Mouse (Mus musculus): ENCODE data around the gene Cyb561. TPM values are rescaled to one million over a fixed set of nuclear protein-coding genes. Genes with fewer than 3 reads are reported as not detected.

The Cyb561 gene
- polyA plus RNA-seq, 1 experiment from 2014 or later = 41.2 TPM

GRCm38 (mm10) chr11:105911592-105912375, 41.4 kb downstream of the Cyb561 start:
- H3K9me3 ChIP-seq = no peaks in the 10 kb centered on the region
- H3K4me3 ChIP-seq (replicated peaks) = no peak overlapping the region
- H3K4me1 ChIP-seq = no peaks in the 10 kb centered on the region
- no peak overlapping the region for H3K9ac ChIP-seq
- WGBS = 33% methylated on average over 4 of the region's 4 CpGs
- no peak overlapping the region for H3K27ac ChIP-seq
- ATAC-seq (ENCODE audit: insufficient read depth, low FRiP score, low read depth) = no peak
- 0 out of 2 replicates have a peak, but pooled peaks cover 4% of the 10 kb centered on the region for H3K36me3 ChIP-seq
- no peaks in the 10 kb centered on the region for H3K27me3 ChIP-seq (replicated peaks)
- no peak overlapping the region for H3K4me2 ChIP-seq

- ATAC-seq (ENCODE audit: insufficient read depth, low FRiP score, low read depth) = no peak
- Histone ChIP-seq H3K9me3 (no peaks in the 10 kb centered on the region), H3K4me2 (no peak overlapping the region), H3K27ac (no peak overlapping the region), H3K27me3 (replicated peaks) (no peaks in the 10 kb centered on the region), H3K36me3 (0 out of 2 replicates have a peak, but pooled peaks cover 4% of the 10 kb centered on the region), H3K9ac (no peak overlapping the region), H3K4me3 (replicated peaks) (no peak overlapping the region), H3K4me1 (no peaks in the 10 kb centered on the region)
Measured at GRCm38 (mm10) chr11:105911149-105911548, 42.0 kb downstream of the Cyb561 start.

- Histone ChIP-seq H3K4me2 (no peak overlapping the region), H3K27ac (no peak overlapping the region), H3K4me1 (no peaks in the 10 kb centered on the region), H3K9me3 (no peaks in the 10 kb centered on the region), H3K36me3 (0 out of 2 replicates have a peak, but pooled peaks cover 4% of the 10 kb centered on the region), H3K9ac (no peak overlapping the region), H3K27me3 (replicated peaks) (no peaks in the 10 kb centered on the region), H3K4me3 (replicated peaks) (no peak overlapping the region)
- ATAC-seq (ENCODE audit: insufficient read depth, low FRiP score, low read depth) = no peak
- 68% methylated on average over 2 of the region's 2 CpGs for WGBS
Measured at GRCm38 (mm10) chr11:105909617-105910016, 43.5 kb downstream of the Cyb561 start.

- Histone ChIP-seq H3K9ac (no peak overlapping the region), H3K4me1 (no peaks in the 10 kb centered on the region), H3K27me3 (replicated peaks) (no peaks in the 10 kb centered on the region), H3K9me3 (no peaks in the 10 kb centered on the region), H3K4me3 (replicated peaks) (no peak overlapping the region), H3K27ac (no peak overlapping the region), H3K4me2 (no peak overlapping the region), H3K36me3 (0 out of 2 replicates have a peak, but pooled peaks cover 4% of the 10 kb centered on the region)
- WGBS = 87% methylated on average over 8 of the region's 8 CpGs
- ATAC-seq (ENCODE audit: insufficient read depth, low FRiP score, low read depth) = no peak
Measured at GRCm38 (mm10) chr11:105908926-105909325, 44.2 kb downstream of the Cyb561 start.

GRCm38 (mm10) chr11:105907381-105907780, 45.8 kb downstream of the Cyb561 start:
- Histone ChIP-seq H3K4me2 (no peak overlapping the region), H3K9ac (no peak overlapping the region), H3K27ac (no peak overlapping the region), H3K36me3 (no peaks in the 10 kb centered on the region), H3K4me1 (no peaks in the 10 kb centered on the region), H3K4me3 (replicated peaks) (no peak overlapping the region), H3K27me3 (replicated peaks) (no peaks in the 10 kb centered on the region), H3K9me3 (no peaks in the 10 kb centered on the region)
- 91% methylated on average over 1 of the region's 1 CpGs for WGBS
- ATAC-seq (ENCODE audit: insufficient read depth, low FRiP score, low read depth) = no peak

- Histone ChIP-seq H3K27me3 (replicated peaks) (no peaks in the 10 kb centered on the region), H3K9ac (no peak overlapping the region), H3K27ac (peak overlapping the region; percentile 69; the same call in 1 of the 2 replicates), H3K4me2 (no peak overlapping the region), H3K36me3 (no peaks in the 10 kb centered on the region), H3K4me1 (no peaks in the 10 kb centered on the region), H3K4me3 (replicated peaks) (no peak overlapping the region), H3K9me3 (no peaks in the 10 kb centered on the region)
- ATAC-seq (ENCODE audit: insufficient read depth, low FRiP score, low read depth) = peak; percentile 68; the same call in 1 of the 2 replicates
- 24% methylated on average over 4 of the region's 4 CpGs for WGBS
Measured at GRCm38 (mm10) chr11:105905529-105906213, 47.5 kb downstream of the Cyb561 start.

- WGBS = 54% methylated on average over 1 of the region's 1 CpGs
Measured at GRCm38 (mm10) chr11:105902956-105903355, 50.2 kb downstream of the Cyb561 start.

GRCm38 (mm10) chr11:105901501-105901900, 51.6 kb downstream of the Cyb561 start:
- no peak for ATAC-seq (ENCODE audit: insufficient read depth, low FRiP score, low read depth)
- H3K36me3 ChIP-seq = no peaks in the 10 kb centered on the region
- 67% methylated on average over 2 of the region's 2 CpGs for WGBS
- no peaks in the 10 kb centered on the region for H3K9me3 ChIP-seq
- no peak overlapping the region for H3K9ac ChIP-seq
- no peaks in the 10 kb centered on the region for H3K27me3 ChIP-seq (replicated peaks)
- H3K4me2 ChIP-seq = no peak overlapping the region
- no peak overlapping the region for H3K27ac ChIP-seq
- no peaks in the 10 kb centered on the region for H3K4me1 ChIP-seq
- H3K4me3 ChIP-seq (replicated peaks) = no peak overlapping the region

More at GRCm38 (mm10) chr11:105902956-105903355, 50.2 kb downstream of the Cyb561 start:
- Histone ChIP-seq H3K27me3 (replicated peaks) (no peaks in the 10 kb centered on the region), H3K4me3 (replicated peaks) (no peak overlapping the region), H3K4me1 (no peaks in the 10 kb centered on the region), H3K36me3 (no peaks in the 10 kb centered on the region), H3K9me3 (no peaks in the 10 kb centered on the region), H3K9ac (no peak overlapping the region), H3K4me2 (no peak overlapping the region), H3K27ac (no peak overlapping the region)
- ATAC-seq (ENCODE audit: insufficient read depth, low FRiP score, low read depth) = no peak

- Histone ChIP-seq H3K4me1 (no peaks in the 10 kb centered on the region), H3K36me3 (no peaks in the 10 kb centered on the region), H3K9ac (no peak overlapping the region), H3K27me3 (replicated peaks) (no peaks in the 10 kb centered on the region), H3K9me3 (no peaks in the 10 kb centered on the region), H3K4me2 (no peak overlapping the region), H3K4me3 (replicated peaks) (no peak overlapping the region), H3K27ac (no peak overlapping the region)
- ATAC-seq (ENCODE audit: insufficient read depth, low FRiP score, low read depth) = no peak
- WGBS = 27% methylated on average over 1 of the region's 1 CpGs
Measured at GRCm38 (mm10) chr11:105899151-105899550, 54.0 kb downstream of the Cyb561 start.

GRCm38 (mm10) chr11:105887281-105887680, 65.9 kb downstream of the Cyb561 start:
- Histone ChIP-seq H3K36me3 (no peaks in the 10 kb centered on the region), H3K27ac (no peak overlapping the region), H3K4me2 (no peak overlapping the region), H3K27me3 (replicated peaks) (no peaks in the 10 kb centered on the region), H3K9me3 (no peaks in the 10 kb centered on the region), H3K9ac (no peak overlapping the region), H3K4me1 (no peaks in the 10 kb centered on the region), H3K4me3 (replicated peaks) (no peak overlapping the region)
- no peak for ATAC-seq (ENCODE audit: insufficient read depth, low FRiP score, low read depth)
- 48% methylated on average over 1 of the region's 1 CpGs for WGBS

- Histone ChIP-seq H3K27ac (no peak overlapping the region), H3K9ac (no peak overlapping the region), H3K4me2 (no peak overlapping the region), H3K36me3 (no peaks in the 10 kb centered on the region), H3K4me3 (replicated peaks) (no peak overlapping the region), H3K9me3 (no peaks in the 10 kb centered on the region), H3K4me1 (no peaks in the 10 kb centered on the region), H3K27me3 (replicated peaks) (no peaks in the 10 kb centered on the region)
- WGBS = 98% methylated on average over 1 of the region's 1 CpGs
- no peak for ATAC-seq (ENCODE audit: insufficient read depth, low FRiP score, low read depth)
Measured at GRCm38 (mm10) chr11:105885558-105885957, 67.6 kb downstream of the Cyb561 start.
